Mouse (Mus musculus): ENCODE data around the gene Eme1. TPM values are rescaled to one million over a fixed set of nuclear protein-coding genes. Genes with fewer than 3 reads are reported as not detected.

Eme1 gene
- total RNA-seq (2023), result 10 to 100 TPM in 1 of 2 experiments, 1 to 10 TPM in 1; 8.1 to 10.2 TPM

DNA sequence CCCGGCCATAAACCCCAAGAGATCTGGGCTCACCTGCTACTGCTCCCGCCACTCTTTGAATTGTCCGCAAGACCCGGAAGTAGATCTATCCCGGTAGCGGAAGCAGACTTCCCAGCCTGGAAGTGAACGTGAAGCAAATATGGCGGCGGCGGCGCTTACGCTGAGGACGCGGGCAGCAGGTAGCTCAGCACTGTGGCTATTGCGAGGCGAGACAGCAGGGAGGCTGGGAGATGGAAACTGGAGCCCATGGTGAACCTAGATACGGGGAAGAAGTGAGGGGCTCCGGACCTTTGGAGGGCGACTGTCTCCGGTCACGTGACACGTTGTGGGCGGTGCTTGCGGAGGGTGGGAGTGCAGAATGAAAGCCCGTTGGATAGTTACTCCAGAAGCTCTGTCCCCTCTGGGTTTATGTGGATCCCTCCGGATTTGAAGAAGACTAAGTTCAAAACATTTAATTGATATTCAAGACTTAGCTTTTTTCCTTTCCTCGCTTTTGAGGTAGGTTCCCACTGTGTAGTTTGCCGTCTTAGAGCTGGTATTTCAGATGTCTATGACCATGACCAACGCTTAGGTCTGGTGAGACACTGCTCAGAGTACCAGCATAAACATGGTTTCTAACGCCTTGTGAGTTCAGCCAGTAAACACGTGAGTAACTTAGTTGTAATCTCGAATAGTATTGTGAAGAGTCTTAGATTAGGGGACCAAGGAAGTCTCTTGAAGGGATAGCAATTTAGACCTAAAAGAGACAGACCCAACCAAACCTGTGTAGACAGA lies at the start of gene Eme1, which contains the start of gene Mrpl27:
TSS of gene Eme1 (minus strand) at position 302 of the 774 bp plus-strand sequence.
TSS of gene Mrpl27 (plus strand) at position 105 of the 774 bp plus-strand sequence.

DNA sequence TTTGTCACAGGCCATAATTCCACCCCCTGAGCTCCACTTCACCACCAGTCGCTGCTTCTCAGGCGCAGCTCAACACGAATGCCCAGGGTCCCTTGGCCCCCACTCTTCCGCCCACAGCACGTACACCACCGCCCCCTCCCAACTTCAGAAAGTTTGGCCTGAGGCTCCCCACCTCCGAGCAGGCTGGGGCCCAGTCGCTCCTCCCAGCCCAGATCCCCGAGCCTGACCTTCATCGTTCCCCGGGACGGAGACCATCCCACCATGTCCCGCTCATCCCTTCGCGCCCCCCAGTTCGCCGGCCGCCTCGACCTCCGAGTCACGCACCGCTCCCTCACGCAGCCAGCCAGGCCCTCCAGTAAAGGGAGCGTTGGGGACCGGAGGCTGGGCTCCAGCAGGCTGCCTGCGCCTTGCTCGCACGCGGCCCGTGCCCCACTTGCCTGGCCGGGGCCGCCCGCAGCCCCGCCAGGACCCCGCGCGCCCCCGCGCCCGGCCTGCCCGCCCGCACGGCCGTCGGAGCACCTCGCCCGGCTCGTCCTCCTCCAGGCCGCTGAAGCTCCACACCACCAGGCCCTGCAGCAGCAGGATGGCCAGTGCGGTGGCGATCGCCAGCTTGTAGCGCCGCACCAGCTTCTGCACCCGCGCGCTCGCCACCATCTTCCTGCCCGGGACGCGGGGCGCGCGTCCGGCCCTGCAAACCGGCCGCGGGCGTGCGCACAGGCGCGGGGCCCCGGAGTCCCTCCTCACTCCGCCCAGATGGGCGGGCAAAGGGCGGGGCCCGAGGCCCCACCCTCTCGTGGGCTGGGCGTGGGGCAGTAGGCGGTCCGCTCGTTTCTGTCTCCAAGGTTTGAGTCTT lies 23.2 kb upstream of the Eme1 start, which contains the start of gene Xylt2:
TSS of gene Xylt2 (minus strand) at position 762 of the 853 bp plus-strand sequence.

DNA sequence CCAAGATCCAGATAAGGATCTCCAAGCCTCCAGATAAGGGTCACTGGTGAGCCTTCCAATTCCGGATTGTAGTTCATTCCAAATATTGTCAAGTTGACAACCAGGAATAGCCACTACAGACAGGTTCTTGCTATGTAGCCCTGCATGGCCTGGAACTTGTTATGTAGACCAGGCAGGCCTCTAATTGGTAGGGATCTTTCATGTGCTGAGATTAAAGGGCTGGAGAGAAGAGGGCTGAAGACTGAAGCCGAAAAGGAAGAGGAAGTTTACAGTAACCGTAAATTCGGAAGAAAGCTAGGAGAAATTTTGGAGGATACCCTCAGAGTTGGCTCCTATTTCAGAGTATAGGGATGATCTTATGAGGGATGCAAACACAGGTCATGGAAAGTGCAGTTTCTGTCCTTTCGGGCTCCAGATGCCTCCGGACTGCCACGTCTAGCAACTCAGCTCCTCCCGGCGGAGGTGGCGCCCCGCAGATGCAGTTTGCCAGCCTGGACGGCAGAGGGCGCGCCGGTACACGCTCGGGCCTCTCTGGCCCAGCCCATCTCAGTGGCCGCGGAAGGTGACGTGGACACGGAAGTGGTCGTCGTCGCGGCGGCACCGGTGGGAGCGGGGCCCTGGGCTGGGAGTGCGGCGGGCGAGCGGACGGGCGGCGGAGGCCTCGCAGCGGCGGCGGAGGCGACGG lies 24.4 kb downstream of the Eme1 start, which contains the start of gene Lrrc59:
TSS of gene Lrrc59 (plus strand) at position 569 of the 685 bp plus-strand sequence.

DNA sequence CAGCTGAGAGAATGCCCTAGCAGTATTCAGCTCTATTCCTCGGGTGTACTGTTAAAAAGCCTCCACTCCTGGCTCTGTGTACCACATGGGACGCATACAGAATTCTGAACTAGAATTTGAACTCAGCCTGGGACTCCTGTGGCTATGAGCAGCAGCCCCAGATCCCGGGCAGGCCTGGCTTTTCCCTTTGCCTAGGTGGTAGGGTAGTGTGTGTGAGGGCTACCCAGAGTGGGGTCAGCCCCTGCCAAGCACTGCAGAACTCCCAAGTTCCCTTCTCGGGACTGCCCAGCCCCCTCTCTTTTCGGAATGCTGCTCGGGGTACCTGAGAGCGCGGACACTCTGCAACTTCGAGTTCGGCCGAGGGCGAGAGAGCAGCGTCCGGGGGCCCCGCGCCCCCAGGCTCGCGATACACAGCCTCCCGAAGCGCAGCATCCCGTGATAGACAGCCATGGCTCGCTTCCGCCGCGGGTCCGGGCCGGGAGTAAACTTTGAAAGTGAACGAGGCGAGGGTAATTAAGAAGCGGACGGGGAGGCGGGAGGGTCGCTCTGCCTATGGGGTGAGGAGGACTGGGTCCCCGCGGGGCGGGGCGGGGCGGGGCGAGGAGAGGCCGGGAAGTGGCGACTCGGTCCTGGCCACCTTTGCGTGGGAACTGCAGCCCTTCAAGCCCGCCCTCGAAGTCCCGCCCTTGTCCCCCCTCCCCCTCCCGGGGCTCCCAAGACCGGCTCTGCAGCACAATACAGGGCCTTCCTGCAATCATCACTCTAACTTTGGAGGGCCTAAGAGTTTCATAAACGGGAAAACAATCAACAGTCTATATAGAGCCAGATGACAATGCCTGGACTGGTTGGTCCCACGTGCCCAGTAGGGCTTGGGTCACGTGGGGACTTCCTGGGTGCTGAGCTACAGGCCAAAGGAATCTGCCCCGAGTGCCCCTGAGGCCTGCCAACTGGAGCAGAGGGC lies 52.2 kb downstream of the Eme1 start, which contains the start of gene Acsf2:
TSS of gene Acsf2 (minus strand) at position 551 of the 961 bp plus-strand sequence.

Other genes starting within 250 kb of the Eme1 start
- 1 to 10 TPM in 1 of 2 experiments, under 1 TPM in 1; 0.37 to 2.5 TPM for gene Cacna1g, start 179.8 kb downstream of the Eme1 start, total RNA-seq (2023)
- not detected for gene Spata20, start 167.8 kb downstream of the Eme1 start, total RNA-seq (2023)
- gene Epn3, start 154.0 kb downstream of the Eme1 start, total RNA-seq (2023), result not detected
- gene Mycbpap, start 132.2 kb downstream of the Eme1 start, total RNA-seq (2023), result not detected
- under 1 TPM; 0.57 to 0.62 TPM for gene Rsad1, start 104.7 kb downstream of the Eme1 start, total RNA-seq (2023)
- not detected for gene Chad, start 88.9 kb downstream of the Eme1 start, total RNA-seq (2023)
- gene Acsf2, start 52.1 kb downstream of the Eme1 start, total RNA-seq (2023), result 1 to 10 TPM; 1.4 to 2.4 TPM
- 10 to 100 TPM; 68.3 to 74.2 TPM for gene Lrrc59, start 24.2 kb downstream of the Eme1 start, total RNA-seq (2023)
- 10 to 100 TPM; 15.7 to 17.0 TPM for gene Mrpl27, start 197 bp downstream of the Eme1 start, total RNA-seq (2023)
- gene Xylt2, start 23.6 kb upstream of the Eme1 start, total RNA-seq (2023), result 1 to 10 TPM; 4.8 to 5.8 TPM
- gene Gm11541, start 50.5 kb upstream of the Eme1 start, total RNA-seq (2023), result not detected
- gene Cdc34b, start 87.8 kb upstream of the Eme1 start, total RNA-seq (2023), result not detected
- not detected for gene Tmem92, start 128.7 kb upstream of the Eme1 start, total RNA-seq (2023)

All from neutrophil, adult 59 days (primary cell).